Mouse (Mus musculus): ENCODE measurements around the gene 4931422A03Rik. TPM values are rescaled to one million over a fixed set of nuclear protein-coding genes. Genes with fewer than 3 reads are reported as not detected.

4931422A03Rik gene
- polyA plus RNA-seq, 1 experiment: not detected

DNA sequence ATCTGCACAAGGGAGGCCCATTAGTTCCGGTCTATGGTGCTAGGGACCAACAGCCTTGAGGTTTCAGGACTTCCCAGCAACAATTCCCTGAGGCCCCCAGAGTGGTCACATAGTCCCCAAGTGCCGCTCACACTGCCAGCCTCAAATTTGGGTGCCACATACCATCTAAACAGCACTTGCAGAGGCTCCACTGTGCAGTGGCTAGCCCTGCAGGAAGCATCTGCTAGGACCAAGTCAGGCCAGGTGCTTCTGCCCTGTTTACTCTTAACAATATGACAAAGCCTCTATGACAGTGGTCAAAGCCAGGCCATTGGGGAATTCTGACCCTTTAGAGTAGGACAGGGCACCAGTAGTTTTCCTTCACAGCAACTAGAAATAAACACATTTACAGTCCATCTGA lies 91.5 kb downstream of the 4931422A03Rik start:
- TF ChIP-seq POLR2A (IDR thresholded peaks at IDR 0.05; ENCODE audit: insufficient read depth, low read depth, low read length): no peak
- no peak for TF ChIP-seq CTCF (IDR thresholded peaks at IDR 0.05; ENCODE audit: insufficient read depth, low read depth, low read length)
- no peak overlapping the region for H3K4me3 ChIP-seq (ENCODE audit: insufficient read depth, low read depth, low read length)
- 93% methylated on average over 2 of the region's 2 CpGs for WGBS
- no peaks in the 10 kb centered on the region for H3K4me1 ChIP-seq (ENCODE audit: control insufficient read depth, insufficient read depth, low read length)
- no peak overlapping the region for H3K27ac ChIP-seq (ENCODE audit: insufficient read depth, low read depth, low read length)

DNA sequence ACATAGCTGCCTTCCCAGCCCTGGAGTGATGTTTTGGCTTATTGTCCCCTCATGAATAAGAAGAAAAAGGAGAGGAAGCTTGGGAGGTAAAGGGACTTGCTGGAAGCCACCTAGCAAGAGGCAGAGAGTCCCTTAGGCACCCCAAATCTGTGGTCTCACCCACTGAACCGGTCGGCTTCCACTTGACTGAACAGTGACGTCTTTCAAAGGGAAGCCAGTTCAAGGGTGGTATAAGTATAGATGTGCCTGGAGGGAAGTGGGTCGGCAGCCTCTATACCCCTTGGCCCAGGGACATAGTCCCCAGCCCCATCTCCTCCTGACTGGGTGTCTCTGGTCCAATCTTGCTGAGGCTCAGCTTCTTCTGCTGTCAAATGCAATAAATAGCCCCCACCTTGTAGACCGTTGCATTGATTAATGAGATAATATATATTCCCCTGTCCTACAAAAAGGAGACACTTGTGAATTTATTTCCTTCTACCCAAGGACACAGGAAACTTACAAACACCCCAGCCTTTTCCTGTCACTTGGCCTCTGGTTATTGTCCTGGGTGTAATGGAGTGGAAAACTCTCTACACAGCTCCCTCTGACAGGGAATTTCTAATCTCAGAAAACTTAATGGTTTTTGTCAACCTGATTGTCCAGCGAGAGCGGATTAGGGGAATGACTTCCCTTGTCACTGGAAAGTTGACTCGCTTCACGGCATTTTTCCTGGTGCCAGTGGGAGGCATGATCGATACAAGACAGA lies 92.3 kb downstream of the 4931422A03Rik start:
- no peak for TF ChIP-seq CTCF (IDR thresholded peaks at IDR 0.05; ENCODE audit: insufficient read depth, low read depth, low read length)
- TF ChIP-seq POLR2A (IDR thresholded peaks at IDR 0.05; ENCODE audit: insufficient read depth, low read depth, low read length): no peak
- Histone ChIP-seq H3K4me1 (ENCODE audit: control insufficient read depth, insufficient read depth, low read length) (no peaks in the 10 kb centered on the region), H3K27ac (ENCODE audit: insufficient read depth, low read depth, low read length) (no peak overlapping the region), H3K4me3 (ENCODE audit: insufficient read depth, low read depth, low read length) (no peak overlapping the region)
- 76% methylated on average over 10 of the region's 10 CpGs for WGBS

GRCm38 (mm10) chr2:103934670-103935069 lies 93.5 kb downstream of the 4931422A03Rik start:
- Histone ChIP-seq H3K4me3 (ENCODE audit: insufficient read depth, low read depth, low read length) (no peak overlapping the region), H3K4me1 (ENCODE audit: control insufficient read depth, insufficient read depth, low read length) (0 out of 2 replicates have a peak, but pooled peaks cover 3% of the 10 kb centered on the region), H3K27ac (ENCODE audit: insufficient read depth, low read depth, low read length) (no peak overlapping the region)
- WGBS: 92% methylated on average over 3 of the region's 3 CpGs
- TF ChIP-seq POLR2A (IDR thresholded peaks at IDR 0.05; ENCODE audit: insufficient read depth, low read depth, low read length): no peak
- TF ChIP-seq CTCF (IDR thresholded peaks at IDR 0.05; ENCODE audit: insufficient read depth, low read depth, low read length): no peak

- H3K27ac ChIP-seq (ENCODE audit: insufficient read depth, low read depth, low read length): no peak overlapping the region
- H3K4me3 ChIP-seq (ENCODE audit: insufficient read depth, low read depth, low read length): no peak overlapping the region
- 67% methylated on average over 7 of the region's 7 CpGs for WGBS
- H3K4me1 ChIP-seq (ENCODE audit: control insufficient read depth, insufficient read depth, low read length): 0 out of 2 replicates have a peak, but pooled peaks cover 3% of the 10 kb centered on the region
- TF ChIP-seq CTCF (IDR thresholded peaks at IDR 0.05; ENCODE audit: insufficient read depth, low read depth, low read length) (no peak), POLR2A (IDR thresholded peaks at IDR 0.05; ENCODE audit: insufficient read depth, low read depth, low read length) (no peak)
Observed at GRCm38 (mm10) chr2:103934270-103934669, 93.9 kb downstream of the 4931422A03Rik start.

- TF ChIP-seq POLR2A (IDR thresholded peaks at IDR 0.05; ENCODE audit: insufficient read depth, low read depth, low read length) (no peak), CTCF (IDR thresholded peaks at IDR 0.05; ENCODE audit: insufficient read depth, low read depth, low read length) (no peak)
- H3K4me1 ChIP-seq (ENCODE audit: control insufficient read depth, insufficient read depth, low read length): peaks cover 6% of the 10 kb centered on the region
- H3K4me3 ChIP-seq (ENCODE audit: insufficient read depth, low read depth, low read length): no peak overlapping the region
- 84% methylated on average over 9 of the region's 9 CpGs for WGBS
- no peak overlapping the region for H3K27ac ChIP-seq (ENCODE audit: insufficient read depth, low read depth, low read length)
Observed at GRCm38 (mm10) chr2:103932480-103932879, 95.7 kb downstream of the 4931422A03Rik start.

DNA sequence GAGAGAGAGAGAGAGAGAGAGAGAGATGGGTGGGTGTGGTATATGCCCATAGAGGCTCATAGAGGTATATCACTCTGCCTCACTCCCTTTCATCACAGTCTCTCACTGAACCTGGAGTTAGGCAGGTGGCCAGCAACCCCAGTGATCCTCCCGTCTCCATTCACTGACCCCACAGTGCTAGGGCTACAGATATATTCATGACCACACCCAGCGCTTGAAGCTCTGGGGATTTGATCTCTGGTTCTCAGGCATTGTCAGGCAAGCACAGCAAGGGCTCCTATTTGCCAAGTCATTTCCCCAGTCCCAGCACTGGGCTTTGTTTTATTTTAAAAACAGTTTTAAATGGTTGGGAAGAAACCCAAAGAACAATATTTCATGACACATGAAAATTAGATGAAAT lies 96.1 kb downstream of the 4931422A03Rik start:
- 74% methylated on average over 2 of the region's 2 CpGs for WGBS
- H3K4me3 ChIP-seq (ENCODE audit: insufficient read depth, low read depth, low read length): no peak overlapping the region
- TF ChIP-seq POLR2A (IDR thresholded peaks at IDR 0.05; ENCODE audit: insufficient read depth, low read depth, low read length) (no peak), CTCF (IDR thresholded peaks at IDR 0.05; ENCODE audit: insufficient read depth, low read depth, low read length) (no peak)
- no peak overlapping the region for H3K27ac ChIP-seq (ENCODE audit: insufficient read depth, low read depth, low read length)
- H3K4me1 ChIP-seq (ENCODE audit: control insufficient read depth, insufficient read depth, low read length): peaks cover 6% of the 10 kb centered on the region

DNA sequence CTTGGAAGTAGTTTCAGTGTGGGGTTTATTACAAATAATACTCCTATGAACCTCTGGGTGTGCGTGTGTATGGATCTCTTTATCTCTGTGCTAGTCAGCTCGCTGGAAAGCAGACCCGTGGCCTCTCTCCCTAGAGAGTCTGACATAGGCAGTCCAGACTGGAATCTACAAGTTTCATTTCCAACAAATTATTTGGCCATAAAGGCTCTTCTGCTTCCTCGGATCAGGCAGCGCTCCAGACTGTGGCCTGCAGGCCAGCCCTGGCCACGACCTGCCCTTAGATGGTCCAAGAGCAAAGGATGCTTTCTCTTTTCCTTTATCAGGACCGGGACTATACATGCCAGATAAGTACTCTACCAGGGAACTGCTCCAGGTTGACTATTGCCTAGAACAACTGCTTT lies 96.7 kb downstream of the 4931422A03Rik start:
- H3K27ac ChIP-seq (ENCODE audit: insufficient read depth, low read depth, low read length): no peak overlapping the region
- peaks cover 6% of the 10 kb centered on the region for H3K4me1 ChIP-seq (ENCODE audit: control insufficient read depth, insufficient read depth, low read length)
- 89% methylated on average over 7 of the region's 7 CpGs for WGBS
- TF ChIP-seq CTCF (IDR thresholded peaks at IDR 0.05; ENCODE audit: insufficient read depth, low read depth, low read length): no peak
- TF ChIP-seq POLR2A (IDR thresholded peaks at IDR 0.05; ENCODE audit: insufficient read depth, low read depth, low read length): no peak
- no peak overlapping the region for H3K4me3 ChIP-seq (ENCODE audit: insufficient read depth, low read depth, low read length)

- Histone ChIP-seq H3K27ac (ENCODE audit: insufficient read depth, low read depth, low read length) (no peak overlapping the region), H3K4me1 (ENCODE audit: control insufficient read depth, insufficient read depth, low read length) (peaks cover 6% of the 10 kb centered on the region)
- TF ChIP-seq CTCF (IDR thresholded peaks at IDR 0.05; ENCODE audit: insufficient read depth, low read depth, low read length): no peak
Observed at GRCm38 (mm10) chr2:103930306-103931019, 97.7 kb downstream of the 4931422A03Rik start.

DNA sequence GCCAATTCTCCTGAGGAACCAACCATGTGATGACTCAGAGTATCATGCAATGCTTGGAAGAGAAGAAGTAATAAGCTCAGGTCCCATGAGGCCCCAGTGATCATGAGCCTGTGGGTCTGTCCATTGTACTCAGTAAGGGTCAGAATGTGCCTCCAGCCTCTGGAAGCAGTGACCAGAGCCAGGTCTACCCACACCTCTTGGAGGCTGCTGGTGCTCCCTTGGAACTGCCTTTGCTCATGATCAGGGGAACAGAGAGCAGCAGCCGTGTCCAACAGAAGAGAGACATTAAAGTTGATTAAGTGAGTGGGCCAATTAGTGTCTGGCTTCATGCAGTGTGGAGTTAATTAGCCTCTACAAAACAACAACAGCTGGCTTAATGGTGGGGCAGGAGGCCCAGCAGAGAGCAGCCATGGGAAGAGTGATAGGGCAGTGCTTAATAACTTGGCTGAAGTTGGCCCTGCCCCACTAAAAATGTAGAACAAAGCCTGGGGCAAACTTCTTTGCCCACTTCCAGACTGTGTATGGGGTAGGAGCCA lies 100.5 kb downstream of the 4931422A03Rik start:
- H3K4me1 ChIP-seq (ENCODE audit: control insufficient read depth, insufficient read depth, low read length): peaks cover 6% of the 10 kb centered on the region
- 41% methylated on average over 1 of the region's 1 CpGs for WGBS
- H3K27ac ChIP-seq (ENCODE audit: insufficient read depth, low read depth, low read length): no peak overlapping the region
- no peak for TF ChIP-seq POLR2A (IDR thresholded peaks at IDR 0.05; ENCODE audit: insufficient read depth, low read depth, low read length)
- no peak overlapping the region for H3K4me3 ChIP-seq (ENCODE audit: insufficient read depth, low read depth, low read length)

More at GRCm38 (mm10) chr2:103930306-103931019, 97.7 kb downstream of the 4931422A03Rik start:
- 53% methylated on average over 13 of the region's 13 CpGs for whole genome bisulfite sequencing
- no peak overlapping the region for H3K4me3 ChIP-seq (ENCODE audit: insufficient read depth, low read depth, low read length)

Data from olfactory bulb, adult 2 months (tissue).